Mouse (Mus musculus) frontal cortex, adult 2 months (tissue): ENCODE results near the gene Ap2s1. TPM values are rescaled to one million over a fixed set of nuclear protein-coding genes. Genes with fewer than 3 reads are reported as not detected.

ENCODE experiments used
- DNase-seq, 2 experiments: peaks; one replicate each; pipeline ENCODE4 v3.0.0; 2022; ENCODE audit warnings: low spot score in 1 of 2; ENCODE audit errors: extremely low spot score in 1 of 2
- polyA plus RNA-seq: library from polyadenylated mRNA; depleted of rRNA; stranded (reverse); fragments of >200 nt; gene quantifications from 2 replicates; pipeline ENCODE4 v1.2.3, GENCODE M21; 2012; rRNA removed

Ap2s1 gene
- polyA plus RNA-seq, 1 experiment = 537 TPM

- DNase-seq = no peak
Measured at GRCm38 (mm10) chr7:16792316-16792715, 54.1 kb downstream of the Ap2s1 start.

- no peak for DNase-seq
Measured at GRCm38 (mm10) chr7:16793010-16793725, 55.0 kb downstream of the Ap2s1 start.

- DNase-seq = no peak
Measured at GRCm38 (mm10) chr7:16794886-16795285, 56.7 kb downstream of the Ap2s1 start.

Other genes with a start within 250 kb of the Ap2s1 start
- 47.0 and 50.5 TPM in 2 replicates for gene Arhgap35, start 123.4 kb upstream of the Ap2s1 start, polyA plus RNA-seq
- 0.17 and 0.24 TPM in 2 replicates for gene Ceacam15, start 62.7 kb upstream of the Ap2s1 start, polyA plus RNA-seq
- gene Ceacam9, start 16.5 kb upstream of the Ap2s1 start, polyA plus RNA-seq = 0.24 and 0.55 TPM in 2 replicates
- 12.6 and 13.4 TPM in 2 replicates for gene Slc1a5, start 42.9 kb downstream of the Ap2s1 start, polyA plus RNA-seq
- 262 TPM in 2 replicates for gene Strn4, start 77.5 kb downstream of the Ap2s1 start, polyA plus RNA-seq
- 38.2 and 40.3 TPM in 2 replicates for gene Fkrp, start 78.3 kb downstream of the Ap2s1 start, polyA plus RNA-seq
- 6.4 and 6.7 TPM in 2 replicates for gene Prkd2, start 104.5 kb downstream of the Ap2s1 start, polyA plus RNA-seq
- gene Dact3, start 136.9 kb downstream of the Ap2s1 start, polyA plus RNA-seq = 151 and 154 TPM in 2 replicates
- 5.9 and 7.6 TPM in 2 replicates for gene Gng8, start 153.4 kb downstream of the Ap2s1 start, polyA plus RNA-seq
- 0.20 and 0.25 TPM in 2 replicates for gene Ptgir, start 168.1 kb downstream of the Ap2s1 start, polyA plus RNA-seq
- 1,679 and 1,948 TPM in 2 replicates for gene Calm3, start 185.7 kb downstream of the Ap2s1 start, polyA plus RNA-seq
- gene Pnmal2, start 206.3 kb downstream of the Ap2s1 start, polyA plus RNA-seq = 132 and 134 TPM in 2 replicates
- 63.1 and 73.0 TPM in 2 replicates for gene Pnmal1, start 221.3 kb downstream of the Ap2s1 start, polyA plus RNA-seq
- 58.7 and 72.7 TPM in 2 replicates for gene Gm42372, start 244.7 kb downstream of the Ap2s1 start, polyA plus RNA-seq